Mouse (Mus musculus) cerebellum, postnatal 36 days (tissue): ENCODE data around the gene Ttbk2.

Experiments
- DNase-seq, 2 experiments: peaks; one replicate each; pipeline ENCODE4 v3.0.0; 2021 to 2022; ENCODE audit warnings: mixed read lengths in 2 of 2

Gene Ttbk2

GRCm38 (mm10) chr2:120745496-120745895, 104.9 kb downstream of the Ttbk2 start:
- DNase-seq: peak in 1 of 2 experiments; percentile 13

GRCm38 (mm10) chr2:120731877-120732530, 118.4 kb downstream of the Ttbk2 start:
- no peak for DNase-seq

GRCm38 (mm10) chr2:120731167-120731862, 119.1 kb downstream of the Ttbk2 start:
- peak; percentile 90 to 96 for DNase-seq

GRCm38 (mm10) chr2:120730639-120731166, 119.7 kb downstream of the Ttbk2 start:
- DNase-seq: peak in 1 of 2 experiments; percentile 33

- DNase-seq: peak; percentile 25 to 26
These were observed 120.4 kb downstream of the Ttbk2 start for GRCm38 (mm10) chr2:120729775-120730585.

GRCm38 (mm10) chr2:120724176-120724575, 126.2 kb downstream of the Ttbk2 start:
- DNase-seq: no peak

GRCm38 (mm10) chr2:120723621-120724020, 126.8 kb downstream of the Ttbk2 start:
- DNase-seq: no peak

GRCm38 (mm10) chr2:120722491-120722890, 127.9 kb downstream of the Ttbk2 start:
- DNase-seq: no peak

GRCm38 (mm10) chr2:120721911-120722310, 128.5 kb downstream of the Ttbk2 start:
- no peak for DNase-seq

GRCm38 (mm10) chr2:120720821-120721220, 129.6 kb downstream of the Ttbk2 start:
- no peak for DNase-seq

- DNase-seq: no peak
These were observed 131.9 kb downstream of the Ttbk2 start for GRCm38 (mm10) chr2:120718496-120718895.

GRCm38 (mm10) chr2:120713441-120713840, 137.0 kb downstream of the Ttbk2 start:
- no peak for DNase-seq

- DNase-seq: no peak
These were observed 139.5 kb downstream of the Ttbk2 start for GRCm38 (mm10) chr2:120710948-120711347.

- DNase-seq: no peak
These were observed 140.2 kb downstream of the Ttbk2 start for GRCm38 (mm10) chr2:120710154-120710553.

GRCm38 (mm10) chr2:120707041-120707440, 143.4 kb downstream of the Ttbk2 start:
- DNase-seq: no peak

- DNase-seq: no peak
These were observed 147.7 kb downstream of the Ttbk2 start for GRCm38 (mm10) chr2:120702675-120703074.

GRCm38 (mm10) chr2:120700379-120700885, 150.0 kb downstream of the Ttbk2 start:
- DNase-seq: no peak

- no peak for DNase-seq
These were observed 152.6 kb downstream of the Ttbk2 start for GRCm38 (mm10) chr2:120697767-120698166.
